Mouse (Mus musculus): Measurements from ENCODE around the gene Hddc3. TPM values are rescaled to one million over a fixed set of nuclear protein-coding genes. Genes with fewer than 3 reads are reported as not detected.

Gene Hddc3
- total RNA-seq, 2 experiments from 2014 or later: 21.6 to 22.8 TPM

GRCm38 (mm10) chr7:80400099-80400498, 57.2 kb downstream of the Hddc3 start:
- DNase-seq: peak; percentile 63

Other genes with a start within 250 kb of the Hddc3 start
- 100 to 1,000 TPM; 102 to 256 TPM for gene Idh2, start 227.7 kb upstream of the Hddc3 start, total RNA-seq (2021)
- gene Sema4b, start 156.3 kb upstream of the Hddc3 start, total RNA-seq (2021): 1 to 10 TPM; 1.6 to 2.5 TPM
- gene Cib1, start 110.3 kb upstream of the Hddc3 start, total RNA-seq (2021): 1 to 10 TPM; 5.8 to 8.5 TPM
- gene Gdpgp1, start 110.2 kb upstream of the Hddc3 start, total RNA-seq (2021): under 1 TPM; 0.77 to 0.91 TPM
- gene Ttll13, start 96.7 kb upstream of the Hddc3 start, total RNA-seq (2021): not detected
- gene Ngrn, start 81.9 kb upstream of the Hddc3 start, total RNA-seq (2021): 10 to 100 TPM; 20.4 to 22.4 TPM
- 1 to 10 TPM; 2.9 to 3.7 TPM for gene Vps33b, start 73.5 kb upstream of the Hddc3 start, total RNA-seq (2021)
- gene Prc1, start 48.7 kb upstream of the Hddc3 start, total RNA-seq (2021): 1 to 10 TPM; 2.4 to 2.9 TPM
- 1 to 10 TPM; 8.1 to 8.6 TPM for gene Rccd1, start 18.6 kb upstream of the Hddc3 start, total RNA-seq (2021)
- 10 to 100 TPM; 11.6 to 12.6 TPM for gene Unc45a, start 2.1 kb upstream of the Hddc3 start, total RNA-seq (2021)
- gene Man2a2, start 28.3 kb downstream of the Hddc3 start, total RNA-seq (2021): 100 to 1,000 TPM; 138 to 146 TPM
- 1 to 10 TPM; 3.3 to 3.4 TPM for gene Fes, start 44.8 kb downstream of the Hddc3 start, total RNA-seq (2021)
- gene Furin, start 62.3 kb downstream of the Hddc3 start, total RNA-seq (2021): 10 to 100 TPM; 38.5 to 44.8 TPM
- gene Blm, start 192.0 kb downstream of the Hddc3 start, total RNA-seq (2021): 1 to 10 TPM in 1 of 2 experiments, under 1 TPM in 1; 0.94 to 1.3 TPM